In genomic region chr11:115358468-115358867, GRCm38 (mm10) we compare ENCODE assay signal across 9 mouse cellular contexts. TPM values are rescaled to one million over a fixed set of nuclear protein-coding genes. Genes with fewer than 3 reads are reported as not detected.
A peak's percentile ranks its signal among the peaks of the same experiment; 100 is the strongest.
DNase-seq lines count a peak whose midpoint lies in the region; ATAC-seq and TF ChIP-seq lines count a peak whose summit lies in the region.
"Had no signal": no experiment of that assay in that cellular context is flagged by ENCODE, and none has a peak within 500 bp of the region (broad histone marks: within the 10 kb centered on the region; RNA-seq: fewer than 3 reads in every experiment).

No protein-coding gene starts in this region.

- H3K27ac ChIP-seq in hindbrain, postnatal 0 days, result peak overlapping the region; percentile 32; the same call in 1 of the 2 replicates
- H3K27ac ChIP-seq in limb, embryonic 10.5 days, result peak overlapping the region; percentile 73
- peak overlapping the region; percentile 71; the same call in 1 of the 2 replicates for H3K27ac ChIP-seq in stomach, embryonic 16.5 days (ENCODE audit: low read length)
- H3K27ac ChIP-seq: limb, embryonic 12.5 days had no signal

- H3K4me1 ChIP-seq in hindbrain, postnatal 0 days (ENCODE audit: insufficient read depth, low read length), result peaks cover 9% of the 10 kb centered on the region; the same call in 1 of the 2 replicates
- H3K4me1 ChIP-seq in limb, embryonic 10.5 days, result peaks cover 34% of the 10 kb centered on the region
- H3K4me1 ChIP-seq in stomach, embryonic 16.5 days (ENCODE audit: control insufficient read depth, insufficient read depth, low read length), result peaks cover 13% of the 10 kb centered on the region

- H3K4me3 ChIP-seq in hindbrain, postnatal 0 days (ENCODE audit: low read length), result no peak overlapping the region
- no peak overlapping the region for H3K4me3 ChIP-seq in limb, embryonic 10.5 days
- H3K4me3 ChIP-seq in stomach, embryonic 16.5 days (replicated peaks; ENCODE audit: low read length), result no peak overlapping the region
- H3K4me3 ChIP-seq: limb, embryonic 12.5 days had no signal

- no peaks in the 10 kb centered on the region for H3K9me3 ChIP-seq in hindbrain, postnatal 0 days (ENCODE audit: low read length)
- H3K9me3 ChIP-seq in limb, embryonic 10.5 days (replicated peaks), result no peaks in the 10 kb centered on the region
- no peaks in the 10 kb centered on the region for H3K9me3 ChIP-seq in stomach, embryonic 16.5 days (replicated peaks; ENCODE audit: control insufficient read depth, low read length)
- H3K9me3 ChIP-seq: limb, embryonic 12.5 days had no signal

- peak; percentile 69 for TF ChIP-seq CTCF in hindbrain, postnatal 0 days (IDR thresholded peaks at IDR 0.05; ENCODE audit: low read depth)

- peak; percentile 76 for DNase-seq in layer of hippocampus, adult 11-12 months (ENCODE audit: low spot score)
- no peak for DNase-seq in layer of hippocampus, adult 9-10 months (ENCODE audit: low spot score)
- peak; percentile 82 to 90 for DNase-seq in cerebellum, adult 18-20 months
- DNase-seq in forelimb bud, embryonic 11.5 days (ENCODE audit: low read depth, low spot score), result peak; percentile 69
- peak; percentile 92 for DNase-seq in hindbrain, postnatal 0 days (ENCODE audit: low spot score)
- DNase-seq in limb, embryonic 10.5 days (ENCODE audit: low spot score), result peak; percentile 78
- DNase-seq in natural killer cell, adult 2 months (ENCODE audit: low spot score in 2 of 2), result peak; percentile 63 to 77

- no peak overlapping the region for H3K4me2 ChIP-seq in hindbrain, postnatal 0 days (ENCODE audit: low read depth, low read length)
- no peak overlapping the region for H3K4me2 ChIP-seq in stomach, embryonic 16.5 days (ENCODE audit: low read depth, low read length)
- H3K4me2 ChIP-seq: limb, embryonic 12.5 days had no signal

- ATAC-seq in hindbrain, postnatal 0 days, result peak; percentile 64; the same call in 1 of the 2 replicates
- ATAC-seq in stomach, embryonic 16.5 days (ENCODE audit: insufficient read depth, low FRiP score), result peak; percentile 35; the same call in 1 of the 2 replicates

- H3K36me3 ChIP-seq in hindbrain, postnatal 0 days (ENCODE audit: insufficient read depth, low read length), result 0 out of 2 replicates have a peak, but pooled peaks cover 4% of the 10 kb centered on the region
- no peaks in the 10 kb centered on the region for H3K36me3 ChIP-seq in limb, embryonic 10.5 days
- no peaks in the 10 kb centered on the region for H3K36me3 ChIP-seq in stomach, embryonic 16.5 days (ENCODE audit: control insufficient read depth, insufficient read depth, low read length)
- H3K36me3 ChIP-seq: limb, embryonic 12.5 days had no signal

- 0 out of 2 replicates have a peak overlapping the region, but pooled peaks have one; percentile 17 for H3K9ac ChIP-seq in hindbrain, postnatal 0 days (replicated peaks; ENCODE audit: low read length)
- 0 out of 2 replicates have a peak overlapping the region, but pooled peaks have one; percentile 5 for H3K9ac ChIP-seq in stomach, embryonic 16.5 days (ENCODE audit: low read length)
- H3K9ac ChIP-seq: limb, embryonic 12.5 days had no signal

- 16% methylated on average over 5 of the region's 5 CpGs for WGBS in hindbrain, postnatal 0 days
- 20% methylated on average over 5 of the region's 5 CpGs for WGBS in limb, embryonic 10.5 days
- WGBS in stomach, embryonic 16.5 days, result 17% methylated on average over 5 of the region's 5 CpGs

- H3K27me3 ChIP-seq in hindbrain, postnatal 0 days (ENCODE audit: insufficient read depth, low read length), result no peaks in the 10 kb centered on the region
- peaks cover 57% of the 10 kb centered on the region for H3K27me3 ChIP-seq in limb, embryonic 10.5 days (ENCODE audit: low read depth, poor library complexity, severe bottlenecking)
- H3K27me3 ChIP-seq in stomach, embryonic 16.5 days (ENCODE audit: control insufficient read depth, insufficient read depth, low read length), result no peaks in the 10 kb centered on the region

RNA-seq across cellular contexts. Expression of gene Hid1, which starts 9.1 kb away (rescaled TPM):
- 78.9 and 87.5 TPM in 2 replicates for total RNA-seq in hindbrain, postnatal 0 days (2014; rRNA removed)
- 55.3 and 58.1 TPM in 2 replicates for polyA plus RNA-seq in hindbrain, postnatal 0 days (2015; fragmentation: Nextera tagmentation; extraction: Ambion mirVana)
- polyA plus RNA-seq in limb, embryonic 10.5 days (2016; fragmentation: Nextera tagmentation; extraction: Ambion mirVana), result 2.8 and 2.9 TPM in 2 replicates
- polyA plus RNA-seq in stomach, embryonic 16.5 days (2015; fragmentation: Nextera tagmentation; extraction: Ambion mirVana), result 44.0 and 46.2 TPM in 2 replicates

RNA-seq across cellular contexts. Expression of gene Cdr2l, which starts 23.2 kb away (rescaled TPM):
- 70.8 and 72.3 TPM in 2 replicates for total RNA-seq in hindbrain, postnatal 0 days (2014; rRNA removed)
- 17.7 and 18.8 TPM in 2 replicates for polyA plus RNA-seq in hindbrain, postnatal 0 days (2015; fragmentation: Nextera tagmentation; extraction: Ambion mirVana)
- 15.2 and 16.4 TPM in 2 replicates for polyA plus RNA-seq in limb, embryonic 10.5 days (2016; fragmentation: Nextera tagmentation; extraction: Ambion mirVana)
- 6.1 and 6.6 TPM in 2 replicates for polyA plus RNA-seq in stomach, embryonic 16.5 days (2015; fragmentation: Nextera tagmentation; extraction: Ambion mirVana)

RNA-seq across cellular contexts. Expression of gene Otop3, which starts 23.9 kb away (rescaled TPM):
- 2.2 and 3.6 TPM in 2 replicates for total RNA-seq in hindbrain, postnatal 0 days (2014; rRNA removed)
- 2.7 and 2.8 TPM in 2 replicates for polyA plus RNA-seq in hindbrain, postnatal 0 days (2015; fragmentation: Nextera tagmentation; extraction: Ambion mirVana)
- polyA plus RNA-seq in limb, embryonic 10.5 days (2016; fragmentation: Nextera tagmentation; extraction: Ambion mirVana), result not detected in 2 replicates
- polyA plus RNA-seq in stomach, embryonic 16.5 days (2015; fragmentation: Nextera tagmentation; extraction: Ambion mirVana), result 4.6 and 8.4 TPM in 2 replicates
- polyA plus RNA-seq: limb, embryonic 12.5 days had no signal

RNA-seq across cellular contexts. Expression of gene Ush1g, which starts 36.6 kb away (rescaled TPM):
- 0.37 and 0.47 TPM in 2 replicates for total RNA-seq in hindbrain, postnatal 0 days (2014; rRNA removed)
- polyA plus RNA-seq in hindbrain, postnatal 0 days (2015; fragmentation: Nextera tagmentation; extraction: Ambion mirVana), result 0.10 and 0.13 TPM in 2 replicates
- not detected in 2 replicates for polyA plus RNA-seq in limb, embryonic 10.5 days (2016; fragmentation: Nextera tagmentation; extraction: Ambion mirVana)
- polyA plus RNA-seq in stomach, embryonic 16.5 days (2015; fragmentation: Nextera tagmentation; extraction: Ambion mirVana), result 0.62 and 0.76 TPM in 2 replicates
- polyA plus RNA-seq: limb, embryonic 12.5 days had no signal

RNA-seq across cellular contexts. Expression of gene Mrpl58, which starts 45.1 kb away (rescaled TPM):
- total RNA-seq in hindbrain, postnatal 0 days (2014; rRNA removed), result 138 and 204 TPM in 2 replicates
- polyA plus RNA-seq in hindbrain, postnatal 0 days (2015; fragmentation: Nextera tagmentation; extraction: Ambion mirVana), result 205 and 210 TPM in 2 replicates
- 202 and 220 TPM in 2 replicates for polyA plus RNA-seq in limb, embryonic 10.5 days (2016; fragmentation: Nextera tagmentation; extraction: Ambion mirVana)
- 160 and 162 TPM in 2 replicates for polyA plus RNA-seq in stomach, embryonic 16.5 days (2015; fragmentation: Nextera tagmentation; extraction: Ambion mirVana)

Comparison
In these comparisons a context has a peak if more than half of its experiments do, and no peak if none do; other contexts are left out.
1. RNA of gene Hid1, which starts 9.1 kb away (polyA plus RNA-seq): 55.3 to 58.1 TPM in hindbrain, postnatal 0 days and 44.0 to 46.2 TPM in stomach, embryonic 16.5 days; 2.8 to 2.9 TPM in limb, embryonic 10.5 days; every median in the first group is over 10 times any median in the second.
2. Peak in every context shown above with its lines, with median percentiles within 50 percentile points of each other: H3K27ac ChIP-seq.